Mouse (Mus musculus): ENCODE data around the gene Specc1.
"Not testable (repeated sequence)": the region's sequence is repeated elsewhere in the genome, so short reads cannot be mapped to it uniquely, and the experiment has no call there.

The Specc1 gene

GRCm38 (mm10) chr11:61956572-61957295, at the start of gene Specc1:
Specc1 (plus strand) TSS chr11:61956763.
- DNase-seq, result peak; percentile 95

GRCm38 (mm10) chr11:61908315-61908714, 48.2 kb upstream of the Specc1 start:
- no peak for DNase-seq

- no peak for DNase-seq
These were observed 36.9 kb upstream of the Specc1 start for GRCm38 (mm10) chr11:61919702-61920101.

GRCm38 (mm10) chr11:61923309-61923708, 33.3 kb upstream of the Specc1 start:
- no peak for DNase-seq

- DNase-seq, result no peak
These were observed 27.1 kb upstream of the Specc1 start for GRCm38 (mm10) chr11:61929323-61930097.

- peak; percentile 93 for DNase-seq
These were observed 26.5 kb upstream of the Specc1 start, which contains the start of gene Akap10 for GRCm38 (mm10) chr11:61930098-61930517. Akap10 (minus strand) TSS chr11:61930252.

GRCm38 (mm10) chr11:61930640-61931586, 25.6 kb upstream of the Specc1 start:
- no peak for DNase-seq

- DNase-seq, result no peak
These were observed 18.8 kb upstream of the Specc1 start for GRCm38 (mm10) chr11:61937761-61938160.

- DNase-seq, result no peak
These were observed 13.7 kb upstream of the Specc1 start for GRCm38 (mm10) chr11:61942903-61943302.

- DNase-seq, result no peak
These were observed 12.1 kb upstream of the Specc1 start for GRCm38 (mm10) chr11:61944417-61944816.

GRCm38 (mm10) chr11:61946608-61947007, 10.0 kb upstream of the Specc1 start:
- no peak for DNase-seq

- peak; percentile 56 for DNase-seq
These were observed 7.2 kb upstream of the Specc1 start for GRCm38 (mm10) chr11:61949315-61949714.

GRCm38 (mm10) chr11:61950632-61951031, 5.9 kb upstream of the Specc1 start:
- peak; percentile 84 for DNase-seq

GRCm38 (mm10) chr11:61955136-61955535, 1.4 kb upstream of the Specc1 start:
- DNase-seq, result no peak

GRCm38 (mm10) chr11:61955951-61956350, 612 bp upstream of the Specc1 start:
- no peak for DNase-seq

- DNase-seq, result peak; percentile 43
These were observed 792 bp downstream of the Specc1 start for GRCm38 (mm10) chr11:61957296-61957813.

- DNase-seq, result not testable (repeated sequence)
These were observed 2.1 kb downstream of the Specc1 start for GRCm38 (mm10) chr11:61958706-61959105.

GRCm38 (mm10) chr11:61960096-61960495, 3.5 kb downstream of the Specc1 start:
- DNase-seq, result no peak

- no peak for DNase-seq
These were observed 6.1 kb downstream of the Specc1 start for GRCm38 (mm10) chr11:61962684-61963083.

GRCm38 (mm10) chr11:61963193-61963592, 6.6 kb downstream of the Specc1 start:
- no peak for DNase-seq

GRCm38 (mm10) chr11:61964611-61965010, 8.0 kb downstream of the Specc1 start:
- no peak for DNase-seq

- no peak for DNase-seq
These were observed 10.5 kb downstream of the Specc1 start for GRCm38 (mm10) chr11:61967034-61967433.

- DNase-seq, result no peak
These were observed 12.3 kb downstream of the Specc1 start for GRCm38 (mm10) chr11:61968875-61969274.
